ENCODE assay signal across 9 mouse cellular contexts in the genomic region with DNA sequence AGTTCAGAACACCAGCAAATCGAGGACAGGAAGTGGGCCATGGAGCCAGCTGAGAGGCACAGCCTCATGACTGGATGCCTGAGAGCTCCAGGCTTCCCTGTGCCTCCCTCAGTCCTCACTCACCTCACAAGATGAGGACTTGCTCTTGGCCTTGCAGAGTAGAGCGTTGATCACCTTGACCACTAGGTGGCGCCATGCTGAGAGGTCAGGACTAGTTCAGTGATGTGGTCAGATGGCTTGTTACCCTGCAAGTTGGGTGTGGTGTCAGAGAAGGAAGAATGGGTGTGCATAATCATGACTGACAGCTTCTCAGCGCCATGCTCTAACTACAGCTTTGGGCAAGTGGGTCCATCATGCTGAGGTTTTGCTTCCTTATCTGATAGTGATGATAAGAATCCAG. TPM values are rescaled to one million over a fixed set of nuclear protein-coding genes. Genes with fewer than 3 reads are reported as not detected.
DNase-seq lines count a peak whose midpoint lies in the region; ATAC-seq and TF ChIP-seq lines count a peak whose summit lies in the region.
"Had no signal": no experiment of that assay in that cellular context is flagged by ENCODE, and none has a peak within 500 bp of the region (broad histone marks: within the 10 kb centered on the region; RNA-seq: fewer than 3 reads in every experiment).

No protein-coding gene starts in this region.

- DNase-seq in ES-CJ7 (ENCODE audit: low read depth, low spot score): peak; percentile 98
- peak; percentile 40 for DNase-seq in c-Kit-negative CD71-positive TER-119-positive erythroid progenitor cells, embryonic 14.5 days (ENCODE audit: low read depth, low spot score)
- DNase-seq in lung, embryonic 14.5 days: peak; percentile 61
- peak; percentile 22 to 75 for DNase-seq in spleen, postnatal 10 days (ENCODE audit: low spot score in 2 of 2)
- DNase-seq in frontal cortex, postnatal 14 days (ENCODE audit: low spot score in 2 of 2): no peak
- no peak for DNase-seq in urinary bladder, postnatal 25 days (ENCODE audit: low spot score)

- no peaks in the 10 kb centered on the region for H3K9me3 ChIP-seq in intestine, postnatal 0 days (ENCODE audit: control insufficient read depth)
- no peaks in the 10 kb centered on the region for H3K9me3 ChIP-seq in intestine, embryonic 16.5 days (ENCODE audit: control insufficient read depth, low read length)
- no peaks in the 10 kb centered on the region for H3K9me3 ChIP-seq in lung, embryonic 14.5 days (ENCODE audit: low read depth, low read length)

- no peak overlapping the region for H3K9ac ChIP-seq in intestine, postnatal 0 days (ENCODE audit: low read depth, low read length)
- no peak overlapping the region for H3K9ac ChIP-seq in intestine, embryonic 16.5 days (ENCODE audit: low read depth, low read length)
- H3K9ac ChIP-seq in lung, embryonic 14.5 days: no peak overlapping the region

- no peaks in the 10 kb centered on the region for H3K4me1 ChIP-seq in intestine, postnatal 0 days (replicated peaks; ENCODE audit: control insufficient read depth, insufficient read depth, low read length)
- H3K4me1 ChIP-seq in intestine, embryonic 16.5 days (ENCODE audit: control insufficient read depth, insufficient read depth, low read length): no peaks in the 10 kb centered on the region
- H3K4me1 ChIP-seq in lung, embryonic 14.5 days (ENCODE audit: insufficient read depth): no peaks in the 10 kb centered on the region

- TF ChIP-seq CTCF in intestine, postnatal 0 days (IDR thresholded peaks at IDR 0.05; ENCODE audit: low read depth): peak; percentile 87
- TF ChIP-seq CTCF in lung, embryonic 14.5 days (IDR thresholded peaks at IDR 0.05; ENCODE audit: low read depth): peak; percentile 82

- H3K36me3 ChIP-seq in intestine, postnatal 0 days (ENCODE audit: control insufficient read depth, insufficient read depth): no peaks in the 10 kb centered on the region
- no peaks in the 10 kb centered on the region for H3K36me3 ChIP-seq in intestine, embryonic 16.5 days (ENCODE audit: control insufficient read depth, insufficient read depth, low read length)
- H3K36me3 ChIP-seq in lung, embryonic 14.5 days (ENCODE audit: insufficient read depth): no peaks in the 10 kb centered on the region

- no peak overlapping the region for H3K27ac ChIP-seq in intestine, postnatal 0 days (ENCODE audit: low read depth, low read length)
- no peak overlapping the region for H3K27ac ChIP-seq in intestine, embryonic 16.5 days (ENCODE audit: low read length)
- H3K27ac ChIP-seq in lung, embryonic 14.5 days (ENCODE audit: low read depth): no peak overlapping the region

- no peaks in the 10 kb centered on the region for H3K27me3 ChIP-seq in intestine, postnatal 0 days (replicated peaks; ENCODE audit: control insufficient read depth, insufficient read depth, low read length)
- no peaks in the 10 kb centered on the region for H3K27me3 ChIP-seq in intestine, embryonic 16.5 days (replicated peaks; ENCODE audit: control insufficient read depth, insufficient read depth, low read length)
- H3K27me3 ChIP-seq in lung, embryonic 14.5 days (ENCODE audit: insufficient read depth, low read length): no peaks in the 10 kb centered on the region

- no peak overlapping the region for H3K4me3 ChIP-seq in intestine, postnatal 0 days (ENCODE audit: low read depth, low read length)
- H3K4me3 ChIP-seq in intestine, embryonic 16.5 days (ENCODE audit: low read length): no peak overlapping the region
- H3K4me3 ChIP-seq in lung, embryonic 14.5 days (ENCODE audit: low read depth, low read length): no peak overlapping the region

- no peak overlapping the region for H3K4me2 ChIP-seq in intestine, postnatal 0 days (replicated peaks; ENCODE audit: low read depth)
- H3K4me2 ChIP-seq in intestine, embryonic 16.5 days (ENCODE audit: low read depth, low read length): no peak overlapping the region
- H3K4me2 ChIP-seq in lung, embryonic 14.5 days: no peak overlapping the region

- no peak for ATAC-seq in intestine, postnatal 0 days
- ATAC-seq in intestine, embryonic 16.5 days: no peak
- no peak for ATAC-seq in lung, embryonic 14.5 days (ENCODE audit: insufficient read depth)

- 27% methylated on average over 4 of the region's 4 CpGs for WGBS in intestine, postnatal 0 days
- WGBS in intestine, embryonic 16.5 days: 31% methylated on average over 4 of the region's 4 CpGs
- 32% methylated on average over 4 of the region's 4 CpGs for WGBS in lung, embryonic 14.5 days

RNA-seq across cellular contexts. Expression of a gene that starts 5.2 kb away (rescaled TPM):
- polyA plus RNA-seq in intestine, postnatal 0 days (2015; fragmentation: Nextera tagmentation; extraction: Ambion mirVana): 0.30 TPM in 2 replicates
- polyA plus RNA-seq in intestine, embryonic 16.5 days (2015; fragmentation: Nextera tagmentation; extraction: Ambion mirVana): 0.38 and 0.44 TPM in 2 replicates
- 0.54 and 0.70 TPM in 2 replicates for polyA plus RNA-seq in lung, embryonic 14.5 days (2014; fragmentation: Nextera tagmentation; extraction: Ambion mirVana)

RNA-seq across cellular contexts. Expression of a gene that starts 35.3 kb away (rescaled TPM):
- 132 and 157 TPM in 2 replicates for polyA plus RNA-seq in intestine, postnatal 0 days (2015; fragmentation: Nextera tagmentation; extraction: Ambion mirVana)
- polyA plus RNA-seq in intestine, embryonic 16.5 days (2015; fragmentation: Nextera tagmentation; extraction: Ambion mirVana): 79.0 and 88.1 TPM in 2 replicates
- polyA plus RNA-seq in lung, embryonic 14.5 days (2014; fragmentation: Nextera tagmentation; extraction: Ambion mirVana): 58.0 and 63.6 TPM in 2 replicates

RNA-seq across cellular contexts. Expression of a gene that starts 52.6 kb away (rescaled TPM):
- polyA plus RNA-seq in intestine, postnatal 0 days (2015; fragmentation: Nextera tagmentation; extraction: Ambion mirVana): not detected in 2 replicates
- not detected in 2 replicates for polyA plus RNA-seq in intestine, embryonic 16.5 days (2015; fragmentation: Nextera tagmentation; extraction: Ambion mirVana)
- polyA plus RNA-seq in lung, embryonic 14.5 days (2014; fragmentation: Nextera tagmentation; extraction: Ambion mirVana): not detected in 2 replicates
- polyA plus RNA-seq: stomach, embryonic 16.5 days had no signal

Comparison
In these comparisons a context has a peak if more than half of its experiments do, and no peak if none do; other contexts are left out.
1. DNase-seq: peak in ES-CJ7 (single experiment), c-Kit-negative CD71-positive TER-119-positive erythroid progenitor cells, embryonic 14.5 days (single experiment), lung, embryonic 14.5 days (single experiment) and spleen, postnatal 10 days (2 of 2); none in frontal cortex, postnatal 14 days (0 of 2) and urinary bladder, postnatal 25 days (single experiment).